Mouse (Mus musculus) c-Kit-positive CD71-positive TER-119-negative erythroid progenitor cells, embryonic 14.5 days (primary cell): ENCODE measurements around the gene Cxcl12.
A peak's percentile ranks its signal among the peaks of the same experiment; 100 is the strongest.

Source experiments
- DNase-seq: peaks from one replicate; pipeline ENCODE4 v3.0.0-alpha.2; 2013; ENCODE audit warnings: low read depth

Cxcl12 gene

GRCm38 (mm10) chr6:117168321-117169011 lies at the start of gene Cxcl12:
Gene Cxcl12, plus strand, starts transcription at chr6:117168535.
- no peak for DNase-seq

- no peak for DNase-seq
Measured at GRCm38 (mm10) chr6:117122074-117122473, 46.3 kb upstream of the Cxcl12 start.

GRCm38 (mm10) chr6:117126356-117126755 lies 42.0 kb upstream of the Cxcl12 start:
- no peak for DNase-seq

- no peak for DNase-seq
Measured at GRCm38 (mm10) chr6:117129443-117129842, 38.9 kb upstream of the Cxcl12 start.

- DNase-seq, result no peak
Measured at GRCm38 (mm10) chr6:117130680-117131111, 37.6 kb upstream of the Cxcl12 start.

- DNase-seq, result no peak
Measured at GRCm38 (mm10) chr6:117134526-117134925, 33.8 kb upstream of the Cxcl12 start.

- DNase-seq, result no peak
Measured at GRCm38 (mm10) chr6:117137735-117138134, 30.6 kb upstream of the Cxcl12 start.

GRCm38 (mm10) chr6:117140907-117141306 lies 27.4 kb upstream of the Cxcl12 start:
- DNase-seq, result no peak

GRCm38 (mm10) chr6:117146951-117147350 lies 21.4 kb upstream of the Cxcl12 start:
- no peak for DNase-seq

GRCm38 (mm10) chr6:117151484-117152149 lies 16.7 kb upstream of the Cxcl12 start:
- no peak for DNase-seq

GRCm38 (mm10) chr6:117153046-117153445 lies 15.3 kb upstream of the Cxcl12 start:
- DNase-seq, result no peak

- DNase-seq, result no peak
Measured at GRCm38 (mm10) chr6:117156846-117157245, 11.5 kb upstream of the Cxcl12 start.

- DNase-seq, result no peak
Measured at GRCm38 (mm10) chr6:117159710-117160690, 8.3 kb upstream of the Cxcl12 start.

- DNase-seq, result no peak
Measured at GRCm38 (mm10) chr6:117163486-117163885, 4.8 kb upstream of the Cxcl12 start.

- peak; percentile 6 for DNase-seq
Measured at GRCm38 (mm10) chr6:117166581-117167425, 1.5 kb upstream of the Cxcl12 start.

GRCm38 (mm10) chr6:117167426-117167730 lies 957 bp upstream of the Cxcl12 start:
- no peak for DNase-seq

- DNase-seq, result no peak
Measured at GRCm38 (mm10) chr6:117169051-117169909, 945 bp downstream of the Cxcl12 start.

- DNase-seq, result no peak
Measured at GRCm38 (mm10) chr6:117169910-117170747, 1.8 kb downstream of the Cxcl12 start.

- no peak for DNase-seq
Measured at GRCm38 (mm10) chr6:117172358-117172757, 4.0 kb downstream of the Cxcl12 start.

- peak; percentile 3 for DNase-seq
Measured at GRCm38 (mm10) chr6:117173876-117174275, 5.5 kb downstream of the Cxcl12 start.
